Mouse (Mus musculus): ENCODE results near the gene Map10. TPM values are rescaled to one million over a fixed set of nuclear protein-coding genes. Genes with fewer than 3 reads are reported as not detected.

Gene Map10
- total RNA-seq, 2 experiments from 2014 or later = 5.8 to 6.5 TPM

GRCm38 (mm10) chr8:125709171-125709570 is 39.6 kb downstream of the Map10 start:
- no peak for DNase-seq
- intact Hi-C loops (cut with DNase I) = no loop called here

- intact Hi-C loops (cut with DNase I) = no loop called here
- DNase-seq = no peak
Observed at GRCm38 (mm10) chr8:125711514-125711913, 41.9 kb downstream of the Map10 start.

- intact Hi-C loops (cut with DNase I) = no loop called here
Observed at GRCm38 (mm10) chr8:125716211-125716610, 46.6 kb downstream of the Map10 start.

GRCm38 (mm10) chr8:125716613-125717012 is 47.0 kb downstream of the Map10 start:
- intact Hi-C loops (cut with DNase I) = no loop called here
- DNase-seq = no peak

More at GRCm38 (mm10) chr8:125716211-125716610, 46.6 kb downstream of the Map10 start:
- DNase-seq = no peak

GRCm38 (mm10) chr8:125718914-125719313 is 49.3 kb downstream of the Map10 start:
- intact Hi-C loops (cut with DNase I) = no loop called here
- no peak for DNase-seq

- intact Hi-C loops (cut with DNase I) = no loop called here
- DNase-seq = peak; percentile 44 to 48
Observed at GRCm38 (mm10) chr8:125722675-125723074, 53.1 kb downstream of the Map10 start.

Other genes with a start within 250 kb of the Map10 start
- 10 to 100 TPM; 52.7 to 67.3 TPM for gene Sipa1l2, start 100.0 kb upstream of the Map10 start, total RNA-seq (2021)
- gene Ntpcr, start 60.1 kb downstream of the Map10 start, total RNA-seq (2021) = 10 to 100 TPM; 16.6 to 19.5 TPM
- gene Pcnx2, start 228.5 kb downstream of the Map10 start, total RNA-seq (2021) = under 1 TPM; 0.45 TPM
- under 1 TPM; 0.26 to 0.27 TPM for gene Map3k21, start 240.6 kb downstream of the Map10 start, total RNA-seq (2021)

Measured in heart, postnatal 10 days (tissue).